In the genomic region with DNA sequence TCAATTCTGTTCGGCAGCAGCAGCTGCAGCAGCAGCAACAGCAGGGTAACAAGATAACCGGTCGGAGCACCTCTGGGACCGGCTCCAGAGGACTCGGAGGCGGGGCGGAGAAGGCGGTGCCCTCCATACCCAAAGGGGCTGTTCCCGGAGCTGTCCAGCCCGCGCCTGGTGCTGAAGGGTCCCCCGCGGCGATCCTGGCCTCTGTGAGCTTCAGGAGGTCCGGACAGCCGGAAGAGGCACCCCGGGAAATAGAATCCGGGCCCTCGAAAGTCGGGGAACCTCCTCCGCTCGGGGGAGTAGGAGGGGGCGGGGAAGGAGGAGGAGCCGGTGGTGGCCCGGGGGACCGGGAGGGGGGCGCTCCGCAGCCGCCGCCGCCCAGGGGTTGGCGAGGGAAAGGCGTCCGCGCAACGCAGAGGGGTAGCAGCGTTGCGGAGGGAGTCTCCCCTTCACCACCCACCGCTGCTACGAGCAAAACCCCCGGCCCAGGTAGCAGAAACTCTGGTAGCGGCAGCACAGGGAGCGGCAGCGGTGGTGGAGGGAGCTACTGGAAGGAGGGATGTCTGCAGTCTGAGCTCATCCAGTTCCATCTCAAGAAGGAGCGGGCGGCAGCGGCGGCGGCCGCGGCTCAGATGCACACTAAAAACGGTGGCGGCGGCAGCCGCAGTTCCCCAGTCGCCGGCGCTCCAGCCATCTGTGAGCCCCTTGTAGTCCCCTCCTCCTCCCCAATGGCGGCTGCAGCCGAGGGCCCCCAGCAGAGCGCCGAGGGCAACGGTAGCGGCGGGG, we compare ENCODE assay signal across 9 mouse cellular contexts. TPM values are rescaled to one million over a fixed set of nuclear protein-coding genes. Genes with fewer than 3 reads are reported as not detected.
A peak's percentile ranks its signal among the peaks of the same experiment; 100 is the strongest.
DNase-seq lines count a peak whose midpoint lies in the region; ATAC-seq and TF ChIP-seq lines count a peak whose summit lies in the region.
"Had no signal": no experiment of that assay in that cellular context is flagged by ENCODE, and none has a peak within 500 bp of the region (broad histone marks: within the 10 kb centered on the region; RNA-seq: fewer than 3 reads in every experiment).

No protein-coding gene starts in this region.

- H3K27me3 ChIP-seq in hindbrain, embryonic 16.5 days (replicated peaks; ENCODE audit: control insufficient read depth, insufficient read depth, low read length) = no peaks in the 10 kb centered on the region

- peak; percentile 82 for ATAC-seq in hindbrain, embryonic 16.5 days
- no peak for ATAC-seq in inflammation-experienced regulatory T-cells, adult 6 months

- peak overlapping the region; percentile 92 for H3K9ac ChIP-seq in hindbrain, embryonic 16.5 days (ENCODE audit: low read depth, low read length)

- H3K9me3 ChIP-seq in hindbrain, embryonic 16.5 days (ENCODE audit: control insufficient read depth, low read length) = no peaks in the 10 kb centered on the region

- DNase-seq in adrenal gland, adult 8-10 months = peak; percentile 58
- peak; percentile 53 to 73 for DNase-seq in cerebellum, postnatal 4 days (ENCODE audit: low spot score in 2 of 2)
- peak; percentile 85 for DNase-seq in gastrocnemius, adult 2 months
- DNase-seq in left cerebral cortex, adult 18-20 months (ENCODE audit: low spot score in 2 of 2) = peak; percentile 78 to 82
- peak; percentile 74 for DNase-seq in lung, postnatal 14 days
- DNase-seq in right cerebral cortex, adult 18-20 months = peak; percentile 89

- TF ChIP-seq CTCF in gastrocnemius, adult 2 months (IDR thresholded peaks at IDR 0.05) = no peak

- H3K36me3 ChIP-seq in hindbrain, embryonic 16.5 days (ENCODE audit: control insufficient read depth, insufficient read depth, low read length) = peaks cover 2% of the 10 kb centered on the region; the same call in 1 of the 2 replicates

- H3K4me1 ChIP-seq in hindbrain, embryonic 16.5 days (ENCODE audit: control insufficient read depth, insufficient read depth, low read depth, low read length) = peaks cover 16% of the 10 kb centered on the region

- peak overlapping the region; percentile 88 for H3K4me2 ChIP-seq in hindbrain, embryonic 16.5 days (ENCODE audit: low read length)

- no peak overlapping the region for H3K27ac ChIP-seq in gastrocnemius, adult 2 months
- peak overlapping the region; percentile 93 for H3K27ac ChIP-seq in hindbrain, embryonic 16.5 days (ENCODE audit: low read depth, low read length)

- peak overlapping the region; percentile 68 for H3K4me3 ChIP-seq in gastrocnemius, adult 2 months
- H3K4me3 ChIP-seq in hindbrain, embryonic 16.5 days (ENCODE audit: low read length) = peak overlapping the region; percentile 85

- intact Hi-C loops in gastrocnemius, adult 2 months (cut with DNase I) = no loop called here

- WGBS in hindbrain, embryonic 16.5 days = 0% methylated on average over 53 of the region's 65 CpGs

RNA-seq across cellular contexts. Expression of a gene that starts 3.4 kb away (rescaled TPM):
- 10 to 100 TPM in 3 of 4 experiments, 1 to 10 TPM in 1; 8.3 to 15.9 (median 12.0) TPM for total RNA-seq in adrenal gland, adult 8-10 months (2022)
- total RNA-seq in gastrocnemius, adult 2 months (2021) = not detected
- polyA plus RNA-seq in hindbrain, embryonic 16.5 days (2015; fragmentation: Nextera tagmentation; extraction: Ambion mirVana) = 114 and 139 TPM in 2 replicates
- 100 to 1,000 TPM; 169 to 170 TPM for total RNA-seq in left cerebral cortex, adult 18-20 months (2021)
- polyA plus RNA-seq in inflammation-experienced regulatory T-cells, adult 6 months (2017; shearing (Covaris generic)) = not detected

RNA-seq across cellular contexts. Expression of a gene that starts 51.7 kb away (rescaled TPM):
- 1 to 10 TPM in 3 of 4 experiments, not detected in 1; 1.9 to 3.9 (median 2.5) TPM for total RNA-seq in adrenal gland, adult 8-10 months (2022)
- total RNA-seq in gastrocnemius, adult 2 months (2021) = not detected
- polyA plus RNA-seq in hindbrain, embryonic 16.5 days (2015; fragmentation: Nextera tagmentation; extraction: Ambion mirVana) = 7.8 and 9.4 TPM in 2 replicates
- 10 to 100 TPM; 17.1 to 28.3 TPM for total RNA-seq in left cerebral cortex, adult 18-20 months (2021)
- not detected for polyA plus RNA-seq in inflammation-experienced regulatory T-cells, adult 6 months (2017; shearing (Covaris generic))
- polyA plus RNA-seq: gonadal fat pad, adult 2 months had no signal

Comparison
In these comparisons a context has a peak if more than half of its experiments do, and no peak if none do; other contexts are left out.
1. RNA of a gene that starts 3.4 kb away (total RNA-seq): 169 to 170 TPM in left cerebral cortex, adult 18-20 months; 8.3 to 15.9 TPM in adrenal gland, adult 8-10 months and not detected in gastrocnemius, adult 2 months; every median in the first group is over 10 times any median in the second.
2. Peak in every context shown above with its lines, with median percentiles within 50 percentile points of each other: DNase-seq.